ENCODE assay signal across 12 mouse cellular contexts in genomic region chr7:63929080-63929479, GRCm38 (mm10). TPM values are rescaled to one million over a fixed set of nuclear protein-coding genes. Genes with fewer than 3 reads are reported as not detected.
A peak's percentile ranks its signal among the peaks of the same experiment; 100 is the strongest.
DNase-seq lines count a peak whose midpoint lies in the region; ATAC-seq and TF ChIP-seq lines count a peak whose summit lies in the region.
"Had no signal": no experiment of that assay in that cellular context is flagged by ENCODE, and none has a peak within 500 bp of the region (broad histone marks: within the 10 kb centered on the region; RNA-seq: fewer than 3 reads in every experiment).

No protein-coding gene starts in this region.

- DNase-seq in cerebellum, adult 9-10 months = peak; percentile 73
- DNase-seq in MEL (ENCODE audit: low read depth, low spot score) = peak; percentile 56
- DNase-seq in cerebellum, postnatal 25 days = peak; percentile 67 to 72
- peak; percentile 84 to 85 for DNase-seq in kidney, postnatal 36 days
- DNase-seq in thymus, postnatal 25 days = no peak
- no peak for DNase-seq in retina, embryonic 14.5 days (ENCODE audit: low spot score)
- DNase-seq: lung, postnatal 10 days had no signal

- no peak for TF ChIP-seq POLR2A in MEL (IDR thresholded peaks at IDR 0.05; ENCODE audit: control insufficient read depth in 1 of 2, insufficient read depth in 1 of 2, low read depth in 1 of 2, low read length in 2 of 2, poor library complexity in 1 of 2)

- TF ChIP-seq RAD21 in MEL (IDR thresholded peaks at IDR 0.05; ENCODE audit: low read depth, low read length) = no peak

- peaks cover 49 to 57% of the 10 kb centered on the region in 2 experiments for H3K4me1 ChIP-seq in MEL (ENCODE audit: control insufficient read depth in 1 of 2, insufficient read depth in 2 of 2, low read length in 2 of 2)
- peaks cover 50% of the 10 kb centered on the region for H3K4me1 ChIP-seq in neural tube, embryonic 15.5 days

- WGBS in neural tube, embryonic 15.5 days = 94% methylated on average over 4 of the region's 4 CpGs

- peak overlapping the region; percentile 63 for H3K27ac ChIP-seq in MEL (ENCODE audit: control insufficient read depth, low read depth, low read length)
- no peak overlapping the region for H3K27ac ChIP-seq in neural tube, embryonic 15.5 days (replicated peaks)
- H3K27ac ChIP-seq: embryonic facial prominence, embryonic 15.5 days; kidney, postnatal 0 days; neural tube, embryonic 13.5 days had no signal

- TF ChIP-seq CTCF in MEL (IDR thresholded peaks at IDR 0.05 in 2 of 3, conservative IDR thresholded peaks at IDR 0.05 in 1 of 3; ENCODE audit: control insufficient read depth in 1 of 3, insufficient read depth in 1 of 3, low read depth in 2 of 3, low read length in 3 of 3, poor library complexity in 1 of 3, severe bottlenecking in 1 of 3) = no peak

- H3K27me3 ChIP-seq in MEL (ENCODE audit: control insufficient read depth in 1 of 2, insufficient read depth in 2 of 2, low read length in 2 of 2) = no peaks in the 10 kb centered on the region
- H3K27me3 ChIP-seq in neural tube, embryonic 15.5 days (replicated peaks) = no peaks in the 10 kb centered on the region
- H3K27me3 ChIP-seq: embryonic facial prominence, embryonic 15.5 days; neural tube, embryonic 13.5 days had no signal

- H3K9ac ChIP-seq in MEL (ENCODE audit: control insufficient read depth, low read depth, low read length, poor library complexity, severe bottlenecking) = no peak overlapping the region
- H3K9ac ChIP-seq in neural tube, embryonic 15.5 days (replicated peaks) = no peak overlapping the region
- H3K9ac ChIP-seq: embryonic facial prominence, embryonic 15.5 days; neural tube, embryonic 13.5 days had no signal

- H3K4me2 ChIP-seq in neural tube, embryonic 15.5 days = no peak overlapping the region
- H3K4me2 ChIP-seq: embryonic facial prominence, embryonic 15.5 days; neural tube, embryonic 13.5 days had no signal

- peak; percentile 46 to 63; a peak in 3 of 4 replicates for TF ChIP-seq EP300 in MEL (IDR thresholded peaks at IDR 0.05; ENCODE audit: low read depth in 1 of 2, low read length in 2 of 2)

- ATAC-seq in cerebellum, adult (ENCODE audit: insufficient number of reproducible peaks, low FRiP score, low TSS enrichment) = no peak
- no peak for ATAC-seq in neural tube, embryonic 15.5 days (ENCODE audit: low FRiP score)

- peaks cover 0 to 46% of the 10 kb centered on the region in 2 experiments; a peak in 2 of 4 replicates for H3K36me3 ChIP-seq in MEL (ENCODE audit: control insufficient read depth in 1 of 2, insufficient read depth in 2 of 2, low read length in 2 of 2)
- H3K36me3 ChIP-seq in neural tube, embryonic 15.5 days = 0 out of 2 replicates have a peak, but pooled peaks cover 3% of the 10 kb centered on the region
- H3K36me3 ChIP-seq: embryonic facial prominence, embryonic 15.5 days; neural tube, embryonic 13.5 days had no signal

- H3K4me3 ChIP-seq in MEL (ENCODE audit: control insufficient read depth in 1 of 2, insufficient read depth in 1 of 2, low read depth in 2 of 2, low read length in 2 of 2) = no peak overlapping the region
- no peak overlapping the region for H3K4me3 ChIP-seq in neural tube, embryonic 15.5 days (replicated peaks)
- H3K4me3 ChIP-seq: embryonic facial prominence, embryonic 15.5 days; neural tube, embryonic 13.5 days had no signal

- peaks cover 72% of the 10 kb centered on the region for H3K79me2 ChIP-seq in MEL (ENCODE audit: control insufficient read depth, insufficient read depth, low read length, poor library complexity)

- H3K9me3 ChIP-seq in MEL (replicated peaks; ENCODE audit: insufficient read depth, low read length) = no peaks in the 10 kb centered on the region
- no peaks in the 10 kb centered on the region for H3K9me3 ChIP-seq in neural tube, embryonic 15.5 days (replicated peaks)
- H3K9me3 ChIP-seq: embryonic facial prominence, embryonic 15.5 days; neural tube, embryonic 13.5 days had no signal

TF ChIP-seq in MEL, 35 proteins besides CTCF, POLR2A, EP300 and RAD21:
- TF ChIP-seq NRF1 (IDR thresholded peaks at IDR 0.05; ENCODE audit: insufficient read depth, low read depth, low read length, poor library complexity, severe bottlenecking) (0 out of 2 replicates have a peak, but pooled peaks have one; percentile 5), SIN3A (IDR thresholded peaks at IDR 0.05; ENCODE audit: low read length) (peak; percentile 57; the same call in 1 of the 2 replicates), GATA1 (IDR thresholded peaks at IDR 0.05; ENCODE audit: low read depth, low read length) (peak; percentile 68), ZNF384 (IDR thresholded peaks at IDR 0.05; ENCODE audit: low read depth, low read length) (peak; percentile 72), MEF2A (IDR thresholded peaks at IDR 0.05; ENCODE audit: extremely low read depth, insufficient replicate concordance, low read depth, low read length, poor library complexity, severe bottlenecking) (no peak), MXI1 (IDR thresholded peaks at IDR 0.05; ENCODE audit: low read depth, low read length) (peak; percentile 29), MAFK (IDR thresholded peaks at IDR 0.05; ENCODE audit: borderline replicate concordance, low read depth, low read length) (no peak), MAZ (IDR thresholded peaks at IDR 0.05; ENCODE audit: low read depth, low read length) (no peak), ETS1 (IDR thresholded peaks at IDR 0.05; ENCODE audit: low read depth, low read length) (peak; percentile 40), TAL1 (IDR thresholded peaks at IDR 0.05; ENCODE audit: low read length) (peak; percentile 21; the same call in 1 of the 2 replicates), ZC3H11A (IDR thresholded peaks at IDR 0.05; ENCODE audit: low read depth, low read length) (no peak), UBTF (IDR thresholded peaks at IDR 0.05; ENCODE audit: borderline replicate concordance, insufficient read depth, low read depth, low read length) (no peak), HCFC1 (IDR thresholded peaks at IDR 0.05; ENCODE audit: low read depth, low read length) (0 out of 2 replicates have a peak, but pooled peaks have one; percentile 11)

RNA-seq across cellular contexts. Expression of gene Klf13, which starts 9.6 kb away (rescaled TPM):
- 20.5 and 21.6 TPM in 2 replicates for total RNA-seq in MEL (2012; rRNA removed)
- polyA plus RNA-seq in MEL (2012; ENCODE audit: insufficient read depth in 1 of 2, insufficient read length in 2 of 2, low read depth in 1 of 2, low replicate concordance in 2 of 2, missing spikeins in 1 of 2) = 100 to 1,000 TPM in 1 of 2 experiments, 10 to 100 TPM in 1; 26.9 to 118 TPM
- polyA plus RNA-seq in neural tube, embryonic 15.5 days (2015; fragmentation: Nextera tagmentation; extraction: Ambion mirVana) = 24.7 and 26.8 TPM in 2 replicates

RNA-seq across cellular contexts. Expression of gene E030018B13Rik, which starts 12.4 kb away (rescaled TPM):
- total RNA-seq in MEL (2012; rRNA removed) = not detected in 2 replicates
- polyA plus RNA-seq in MEL (2012; ENCODE audit: insufficient read depth in 1 of 2, insufficient read length in 2 of 2, low read depth in 1 of 2, low replicate concordance in 2 of 2, missing spikeins in 1 of 2) = under 1 TPM in 1 of 2 experiments, not detected in 1; 0.07 TPM
- polyA plus RNA-seq in neural tube, embryonic 15.5 days (2015; fragmentation: Nextera tagmentation; extraction: Ambion mirVana) = not detected in 2 replicates
- polyA plus RNA-seq: kidney, postnatal 0 days had no signal

Comparison
In these comparisons a context has a peak if more than half of its experiments do, and no peak if none do; other contexts are left out.
1. DNase-seq: peak in cerebellum, adult 9-10 months (single experiment), MEL (single experiment), cerebellum, postnatal 25 days (2 of 2) and kidney, postnatal 36 days (2 of 2); none in thymus, postnatal 25 days (single experiment) and retina, embryonic 14.5 days (single experiment).